In genomic region chr14:16572755-16573340, GRCm38 (mm10) we compare ENCODE assay signal across 10 mouse cellular contexts.
DNase-seq lines count a peak whose midpoint lies in the region; ATAC-seq lines count a peak whose summit lies in the region.
"Had no signal": no experiment of that assay in that cellular context is flagged by ENCODE, and none has a peak within 500 bp of the region (broad histone marks: within the 10 kb centered on the region; RNA-seq: fewer than 3 reads in every experiment).

No protein-coding gene starts in this region.

- H3K27me3 ChIP-seq in lung, embryonic 16.5 days (ENCODE audit: control insufficient read depth, insufficient read depth, low read depth, low read length), result no peaks in the 10 kb centered on the region
- peaks cover 48% of the 10 kb centered on the region for H3K27me3 ChIP-seq in forebrain, embryonic 12.5 days
- H3K27me3 ChIP-seq in limb, embryonic 11.5 days (ENCODE audit: control insufficient read depth, insufficient read depth, low read length), result no peaks in the 10 kb centered on the region
- H3K27me3 ChIP-seq in stomach, embryonic 16.5 days (ENCODE audit: control insufficient read depth, insufficient read depth, low read length), result 0 out of 2 replicates have a peak, but pooled peaks cover 2% of the 10 kb centered on the region
- H3K27me3 ChIP-seq: Patski had no signal

- peak overlapping the region; percentile 35; the same call in 1 of the 2 replicates for H3K9ac ChIP-seq in lung, embryonic 16.5 days (ENCODE audit: low read length)
- no peak overlapping the region for H3K9ac ChIP-seq in forebrain, embryonic 12.5 days
- H3K9ac ChIP-seq in limb, embryonic 11.5 days (ENCODE audit: low read length), result no peak overlapping the region
- H3K9ac ChIP-seq in stomach, embryonic 16.5 days (ENCODE audit: low read length), result peak overlapping the region; percentile 62

- 28% methylated on average over 8 of the region's 8 CpGs for WGBS in lung, embryonic 16.5 days
- 8% methylated on average over 8 of the region's 8 CpGs for WGBS in forebrain, embryonic 12.5 days
- 7% methylated on average over 8 of the region's 8 CpGs for WGBS in limb, embryonic 11.5 days
- WGBS in stomach, embryonic 16.5 days, result 20% methylated on average over 8 of the region's 8 CpGs

- peaks cover 18% of the 10 kb centered on the region for H3K4me1 ChIP-seq in lung, embryonic 16.5 days (replicated peaks; ENCODE audit: control insufficient read depth, insufficient read depth, low read length)
- H3K4me1 ChIP-seq in forebrain, embryonic 12.5 days, result peaks cover 15% of the 10 kb centered on the region
- H3K4me1 ChIP-seq in limb, embryonic 11.5 days (ENCODE audit: control insufficient read depth, insufficient read depth, low read length), result no peaks in the 10 kb centered on the region
- peaks cover 10% of the 10 kb centered on the region; the same call in 1 of the 2 replicates for H3K4me1 ChIP-seq in stomach, embryonic 16.5 days (ENCODE audit: control insufficient read depth, insufficient read depth, low read length)

- 0 out of 2 replicates have a peak overlapping the region, but pooled peaks have one; percentile 36 for H3K27ac ChIP-seq in lung, embryonic 16.5 days (ENCODE audit: low read length)
- H3K27ac ChIP-seq in forebrain, embryonic 12.5 days, result no peak overlapping the region
- no peak overlapping the region for H3K27ac ChIP-seq in limb, embryonic 11.5 days (replicated peaks; ENCODE audit: low read depth, low read length)
- H3K27ac ChIP-seq in stomach, embryonic 16.5 days (ENCODE audit: low read length), result peak overlapping the region; percentile 56; the same call in 1 of the 2 replicates

- no peak for ATAC-seq in lung, embryonic 16.5 days (ENCODE audit: low read depth)
- ATAC-seq in forebrain, embryonic 12.5 days (ENCODE audit: low FRiP score), result no peak
- no peak for ATAC-seq in limb, embryonic 11.5 days (ENCODE audit: insufficient number of reproducible peaks, low FRiP score, low TSS enrichment, low read depth)
- no peak for ATAC-seq in stomach, embryonic 16.5 days (ENCODE audit: insufficient read depth, low FRiP score)
- ATAC-seq: inflammation-experienced regulatory T-cells, adult 6 months; Patski had no signal

- no peaks in the 10 kb centered on the region for H3K9me3 ChIP-seq in lung, embryonic 16.5 days (ENCODE audit: control insufficient read depth, low read length)
- H3K9me3 ChIP-seq in forebrain, embryonic 12.5 days, result no peaks in the 10 kb centered on the region
- H3K9me3 ChIP-seq in limb, embryonic 11.5 days (ENCODE audit: control insufficient read depth, low read length), result no peaks in the 10 kb centered on the region
- no peaks in the 10 kb centered on the region for H3K9me3 ChIP-seq in stomach, embryonic 16.5 days (replicated peaks; ENCODE audit: control insufficient read depth, low read length)

- no peak for DNase-seq in lung, postnatal 14 days
- DNase-seq in limb, embryonic 11.5 days (ENCODE audit: low spot score), result no peak
- no peak for DNase-seq in adrenal gland, adult 18-20 months (ENCODE audit: low spot score in 2 of 2)
- DNase-seq in cerebellum, postnatal 36 days, result no peak
- DNase-seq: cerebellum, postnatal 10 days had no signal

- H3K36me3 ChIP-seq in lung, embryonic 16.5 days (ENCODE audit: control insufficient read depth, insufficient read depth, low read length), result no peaks in the 10 kb centered on the region
- no peaks in the 10 kb centered on the region for H3K36me3 ChIP-seq in forebrain, embryonic 12.5 days (replicated peaks)
- H3K36me3 ChIP-seq in limb, embryonic 11.5 days (ENCODE audit: control insufficient read depth, insufficient read depth, low read length), result no peaks in the 10 kb centered on the region
- no peaks in the 10 kb centered on the region for H3K36me3 ChIP-seq in stomach, embryonic 16.5 days (ENCODE audit: control insufficient read depth, insufficient read depth, low read length)

- H3K4me3 ChIP-seq in lung, embryonic 16.5 days (ENCODE audit: low read length), result peak overlapping the region; percentile 72
- peak overlapping the region; percentile 16 for H3K4me3 ChIP-seq in forebrain, embryonic 12.5 days (replicated peaks)
- no peak overlapping the region; the same call in 1 of the 2 replicates for H3K4me3 ChIP-seq in limb, embryonic 11.5 days (ENCODE audit: low read depth, low read length)
- H3K4me3 ChIP-seq in stomach, embryonic 16.5 days (replicated peaks; ENCODE audit: low read length), result peak overlapping the region; percentile 66

- H3K4me2 ChIP-seq in lung, embryonic 16.5 days (ENCODE audit: low read depth, low read length), result peak overlapping the region; percentile 93
- H3K4me2 ChIP-seq in forebrain, embryonic 12.5 days, result peak overlapping the region; percentile 21
- peak overlapping the region; percentile 8; the same call in 1 of the 2 replicates for H3K4me2 ChIP-seq in limb, embryonic 11.5 days (ENCODE audit: low read depth, severe bottlenecking)
- peak overlapping the region; percentile 78 for H3K4me2 ChIP-seq in stomach, embryonic 16.5 days (ENCODE audit: low read depth, low read length)

Comparison
In these comparisons a context has a peak if more than half of its experiments do, and no peak if none do; other contexts are left out.
1. H3K27ac ChIP-seq: peak in lung, embryonic 16.5 days (single experiment) and stomach, embryonic 16.5 days (single experiment); none in forebrain, embryonic 12.5 days (single experiment) and limb, embryonic 11.5 days (single experiment).
2. H3K4me2 ChIP-seq: peak in every context shown above with its lines; median percentile 93 in lung, embryonic 16.5 days; 78 in stomach, embryonic 16.5 days; 21 in forebrain, embryonic 12.5 days; 8 in limb, embryonic 11.5 days.
3. H3K9ac ChIP-seq: peak in lung, embryonic 16.5 days (single experiment) and stomach, embryonic 16.5 days (single experiment); none in forebrain, embryonic 12.5 days (single experiment) and limb, embryonic 11.5 days (single experiment).